Mouse (Mus musculus): ENCODE results near the gene Cacna2d4.

The Cacna2d4 gene

GRCm38 (mm10) chr6:119220297-119220696 is 16.0 kb upstream of the Cacna2d4 start:
- peak; percentile 76 to 79 for DNase-seq (ENCODE audit: low spot score in 2 of 2)

GRCm38 (mm10) chr6:119224451-119225195 is 11.7 kb upstream of the Cacna2d4 start:
- no peak for DNase-seq (ENCODE audit: low spot score in 2 of 2)

GRCm38 (mm10) chr6:119225226-119225625 is 11.1 kb upstream of the Cacna2d4 start:
- no peak for DNase-seq (ENCODE audit: low spot score in 2 of 2)

GRCm38 (mm10) chr6:119225731-119226130 is 10.6 kb upstream of the Cacna2d4 start:
- no peak for DNase-seq (ENCODE audit: low spot score in 2 of 2)

- DNase-seq (ENCODE audit: low spot score in 2 of 2), result no peak
Measured at GRCm38 (mm10) chr6:119227001-119227400, 9.3 kb upstream of the Cacna2d4 start.

- DNase-seq (ENCODE audit: low spot score in 2 of 2), result peak; percentile 60
Measured at GRCm38 (mm10) chr6:119228861-119229603, 7.3 kb upstream of the Cacna2d4 start.

GRCm38 (mm10) chr6:119233066-119233465 is 3.3 kb upstream of the Cacna2d4 start:
- no peak for DNase-seq (ENCODE audit: low spot score in 2 of 2)

GRCm38 (mm10) chr6:119235441-119235840 is 885 bp upstream of the Cacna2d4 start:
- DNase-seq (ENCODE audit: low spot score in 2 of 2), result no peak

- peak; percentile 59 to 67 for DNase-seq (ENCODE audit: low spot score in 2 of 2)
Measured at GRCm38 (mm10) chr6:119237427-119237989, 1.2 kb downstream of the Cacna2d4 start.

GRCm38 (mm10) chr6:119239341-119240005 is 3.1 kb downstream of the Cacna2d4 start:
- DNase-seq (ENCODE audit: low spot score in 2 of 2), result no peak

GRCm38 (mm10) chr6:119240256-119240655 is 3.9 kb downstream of the Cacna2d4 start:
- no peak for DNase-seq (ENCODE audit: low spot score in 2 of 2)

GRCm38 (mm10) chr6:119240871-119241705 is 4.8 kb downstream of the Cacna2d4 start:
- DNase-seq (ENCODE audit: low spot score in 2 of 2), result no peak

GRCm38 (mm10) chr6:119246082-119246481 is 9.8 kb downstream of the Cacna2d4 start:
- no peak for DNase-seq (ENCODE audit: low spot score in 2 of 2)

GRCm38 (mm10) chr6:119248578-119248977 is 12.3 kb downstream of the Cacna2d4 start:
- DNase-seq (ENCODE audit: low spot score in 2 of 2), result no peak

- DNase-seq (ENCODE audit: low spot score in 2 of 2), result no peak
Measured at GRCm38 (mm10) chr6:119249726-119250125, 13.4 kb downstream of the Cacna2d4 start.

- no peak for DNase-seq (ENCODE audit: low spot score in 2 of 2)
Measured at GRCm38 (mm10) chr6:119251704-119252103, 15.4 kb downstream of the Cacna2d4 start.

- no peak for DNase-seq (ENCODE audit: low spot score in 2 of 2)
Measured at GRCm38 (mm10) chr6:119276713-119277112, 40.4 kb downstream of the Cacna2d4 start.

- DNase-seq (ENCODE audit: low spot score in 2 of 2), result peak; percentile 75 to 80
Measured at GRCm38 (mm10) chr6:119280761-119281160, 44.4 kb downstream of the Cacna2d4 start.

GRCm38 (mm10) chr6:119301310-119301709 is 65.0 kb downstream of the Cacna2d4 start:
- DNase-seq (ENCODE audit: low spot score in 2 of 2), result no peak

- no peak for DNase-seq (ENCODE audit: low spot score in 2 of 2)
Measured at GRCm38 (mm10) chr6:119303331-119303730, 67.0 kb downstream of the Cacna2d4 start.

- DNase-seq (ENCODE audit: low spot score in 2 of 2), result no peak
Measured at GRCm38 (mm10) chr6:119307867-119308413, 71.6 kb downstream of the Cacna2d4 start.

Data from right cerebral cortex, adult 2 months (tissue).